Mouse (Mus musculus): Measurements from ENCODE around the gene Rbm3.

GRCm38 (mm10) chrX:8193419-8193723 is 47.7 kb upstream of the Rbm3 start, which contains the start of gene Ebp:
- TF ChIP-seq CTCF (IDR thresholded peaks at IDR 0.05; ENCODE audit: borderline replicate concordance, insufficient read depth, low read length) (no peak), POLR2A (IDR thresholded peaks at IDR 0.05; ENCODE audit: low read depth, low read length) (no peak)

All from embryonic fibroblast, embryonic 13.5 days (primary cell).